Comparison of ENCODE assay signal across 8 mouse cellular contexts in genomic region chr3:28781422-28781821, GRCm38 (mm10). TPM values are rescaled to one million over a fixed set of nuclear protein-coding genes. Genes with fewer than 3 reads are reported as not detected.
DNase-seq lines count a peak whose midpoint lies in the region; ATAC-seq and TF ChIP-seq lines count a peak whose summit lies in the region.

No protein-coding gene starts in this region.

- H3K27ac ChIP-seq in heart, embryonic 10.5 days = peak overlapping the region; percentile 83
- no peak overlapping the region for H3K27ac ChIP-seq in forebrain, embryonic 15.5 days (replicated peaks)
- H3K27ac ChIP-seq in liver, embryonic 16.5 days (ENCODE audit: low read length) = peak overlapping the region; percentile 40; the same call in 1 of the 2 replicates

- peaks cover 13% of the 10 kb centered on the region; the same call in 1 of the 2 replicates for H3K4me1 ChIP-seq in heart, embryonic 10.5 days
- peaks cover 12% of the 10 kb centered on the region for H3K4me1 ChIP-seq in E14TG2a.4 (replicated peaks; ENCODE audit: low read depth, low read length)
- peaks cover 20% of the 10 kb centered on the region for H3K4me1 ChIP-seq in forebrain, embryonic 15.5 days
- peaks cover 26% of the 10 kb centered on the region for H3K4me1 ChIP-seq in liver, embryonic 16.5 days (ENCODE audit: control insufficient read depth, low read depth, low read length)

- peak overlapping the region; percentile 84 for H3K4me3 ChIP-seq in heart, embryonic 10.5 days
- H3K4me3 ChIP-seq in E14TG2a.4 (replicated peaks; ENCODE audit: low read length) = peak overlapping the region; percentile 92
- H3K4me3 ChIP-seq in forebrain, embryonic 15.5 days = peak overlapping the region; percentile 82
- peak overlapping the region; percentile 84 for H3K4me3 ChIP-seq in liver, embryonic 16.5 days (ENCODE audit: low read depth, low read length)

- no peaks in the 10 kb centered on the region for H3K9me3 ChIP-seq in heart, embryonic 10.5 days
- peaks cover 4% of the 10 kb centered on the region for H3K9me3 ChIP-seq in E14TG2a.4 (ENCODE audit: low read length)
- H3K9me3 ChIP-seq in forebrain, embryonic 15.5 days = no peaks in the 10 kb centered on the region
- H3K9me3 ChIP-seq in liver, embryonic 16.5 days (replicated peaks; ENCODE audit: control insufficient read depth, low read length) = no peaks in the 10 kb centered on the region

- under 1% methylated on average over 41 of the region's 41 CpGs for WGBS in heart, embryonic 10.5 days
- WGBS in forebrain, embryonic 15.5 days = under 1% methylated on average over 34 of the region's 41 CpGs
- WGBS in liver, embryonic 16.5 days (ENCODE audit: insufficient replicate concordance) = under 1% methylated on average over 36 of the region's 41 CpGs

- H3K36me3 ChIP-seq in heart, embryonic 10.5 days = no peaks in the 10 kb centered on the region
- H3K36me3 ChIP-seq in E14TG2a.4 (ENCODE audit: insufficient read depth, low read length) = 0 out of 2 replicates have a peak, but pooled peaks cover 6% of the 10 kb centered on the region
- H3K36me3 ChIP-seq in forebrain, embryonic 15.5 days = no peaks in the 10 kb centered on the region
- H3K36me3 ChIP-seq in liver, embryonic 16.5 days (ENCODE audit: control insufficient read depth, insufficient read depth) = no peaks in the 10 kb centered on the region

- H3K4me2 ChIP-seq in forebrain, embryonic 15.5 days (replicated peaks) = peak overlapping the region; percentile 99
- peak overlapping the region; percentile 95 for H3K4me2 ChIP-seq in liver, embryonic 16.5 days (ENCODE audit: low read depth, low read length)

- ATAC-seq in forebrain, embryonic 15.5 days (replicated peaks) = no peak
- peak; percentile 37 for ATAC-seq in liver, embryonic 16.5 days (ENCODE audit: low read depth)

- peak; percentile 78 for DNase-seq in heart, embryonic 10.5 days (ENCODE audit: low spot score)
- no peak for DNase-seq in heart, adult 9 months (ENCODE audit: low spot score in 2 of 2)
- DNase-seq in embryo, embryonic 10 days (ENCODE audit: low spot score) = no peak
- DNase-seq in spleen, postnatal 36 days (ENCODE audit: low spot score in 2 of 2) = no peak
- DNase-seq in adrenal gland, adult (ENCODE audit: inconsistent age in 2 of 2, low spot score in 1 of 2) = no peak

- H3K27me3 ChIP-seq in heart, embryonic 10.5 days (ENCODE audit: insufficient read depth, poor library complexity, severe bottlenecking) = no peaks in the 10 kb centered on the region
- peaks cover 53% of the 10 kb centered on the region for H3K27me3 ChIP-seq in E14TG2a.4 (ENCODE audit: insufficient read depth, low read length)
- 0 out of 2 replicates have a peak, but pooled peaks cover 4% of the 10 kb centered on the region for H3K27me3 ChIP-seq in forebrain, embryonic 15.5 days
- H3K27me3 ChIP-seq in liver, embryonic 16.5 days (ENCODE audit: control insufficient read depth, insufficient read depth, low read depth, low read length) = no peaks in the 10 kb centered on the region

- H3K9ac ChIP-seq in forebrain, embryonic 15.5 days (replicated peaks) = peak overlapping the region; percentile 80
- peak overlapping the region; percentile 86 for H3K9ac ChIP-seq in liver, embryonic 16.5 days (ENCODE audit: low read depth, low read length)

- no peak for TF ChIP-seq CTCF in E14TG2a.4 (conservative IDR thresholded peaks at IDR 0.05; ENCODE audit: low read length)

RNA-seq across cellular contexts. Expression of gene Eif5a2, which starts 0.3 kb away (rescaled TPM):
- 11.6 and 16.3 TPM in 2 replicates for polyA plus RNA-seq in heart, embryonic 10.5 days (2016; fragmentation: Nextera tagmentation; extraction: Ambion mirVana)
- 7.8 and 7.9 TPM in 2 replicates for polyA plus RNA-seq in forebrain, embryonic 15.5 days (2015; fragmentation: Nextera tagmentation; extraction: Ambion mirVana)
- polyA plus RNA-seq in liver, embryonic 16.5 days (2015; fragmentation: Nextera tagmentation; extraction: Ambion mirVana) = 4.8 and 5.6 TPM in 2 replicates

RNA-seq across cellular contexts. Expression of gene Rpl22l1, which starts 23.8 kb away (rescaled TPM):
- polyA plus RNA-seq in heart, embryonic 10.5 days (2016; fragmentation: Nextera tagmentation; extraction: Ambion mirVana) = 267 and 279 TPM in 2 replicates
- 212 and 213 TPM in 2 replicates for polyA plus RNA-seq in forebrain, embryonic 15.5 days (2015; fragmentation: Nextera tagmentation; extraction: Ambion mirVana)
- polyA plus RNA-seq in liver, embryonic 16.5 days (2015; fragmentation: Nextera tagmentation; extraction: Ambion mirVana) = 171 and 200 TPM in 2 replicates
